ENCODE assay signal across 10 mouse cellular contexts in genomic region chr8:85007686-85008085, GRCm38 (mm10). TPM values are rescaled to one million over a fixed set of nuclear protein-coding genes. Genes with fewer than 3 reads are reported as not detected.
A peak's percentile ranks its signal among the peaks of the same experiment; 100 is the strongest.
DNase-seq lines count a peak whose midpoint lies in the region; ATAC-seq and TF ChIP-seq lines count a peak whose summit lies in the region.
"Had no signal": no experiment of that assay in that cellular context is flagged by ENCODE, and none has a peak within 500 bp of the region (broad histone marks: within the 10 kb centered on the region; RNA-seq: fewer than 3 reads in every experiment).

No protein-coding gene starts in this region.

- H3K9ac ChIP-seq in hindbrain, postnatal 0 days (replicated peaks; ENCODE audit: low read length) = no peak overlapping the region
- no peak overlapping the region for H3K9ac ChIP-seq in hindbrain, embryonic 14.5 days
- H3K9ac ChIP-seq: neural tube, embryonic 12.5 days had no signal

- no peak overlapping the region for H3K4me3 ChIP-seq in hindbrain, postnatal 0 days (ENCODE audit: low read length)
- no peak overlapping the region for H3K4me3 ChIP-seq in hindbrain, embryonic 14.5 days (replicated peaks; ENCODE audit: low read length)
- H3K4me3 ChIP-seq: neural tube, embryonic 12.5 days had no signal

- WGBS in hindbrain, postnatal 0 days = 25% methylated on average over 25 of the region's 25 CpGs
- 19% methylated on average over 25 of the region's 25 CpGs for WGBS in hindbrain, embryonic 14.5 days

- H3K9me3 ChIP-seq in hindbrain, postnatal 0 days (ENCODE audit: low read length) = no peaks in the 10 kb centered on the region
- H3K9me3 ChIP-seq in hindbrain, embryonic 14.5 days (ENCODE audit: control insufficient read depth, low read length) = no peaks in the 10 kb centered on the region
- H3K9me3 ChIP-seq: neural tube, embryonic 12.5 days had no signal

- no peaks in the 10 kb centered on the region for H3K4me1 ChIP-seq in hindbrain, postnatal 0 days (ENCODE audit: insufficient read depth, low read length)
- no peaks in the 10 kb centered on the region for H3K4me1 ChIP-seq in hindbrain, embryonic 14.5 days (replicated peaks; ENCODE audit: control insufficient read depth, insufficient read depth, low read length)
- H3K4me1 ChIP-seq: neural tube, embryonic 12.5 days had no signal

- H3K27ac ChIP-seq in hindbrain, postnatal 0 days = no peak overlapping the region
- no peak overlapping the region for H3K27ac ChIP-seq in hindbrain, embryonic 14.5 days
- H3K27ac ChIP-seq: neural tube, embryonic 12.5 days had no signal

- no peak for DNase-seq in hindbrain, postnatal 0 days (ENCODE audit: low spot score)
- no peak for DNase-seq in hindbrain, embryonic 14.5 days (ENCODE audit: low spot score)
- DNase-seq in T-cell, adult 2 months (ENCODE audit: low spot score) = peak; percentile 41
- peak; percentile 62 for DNase-seq in lung, postnatal 36 days
- DNase-seq in left cerebral cortex, adult 9 months (ENCODE audit: low spot score in 2 of 2) = no peak
- no peak for DNase-seq in cerebellum, postnatal 36 days

- peaks cover 3% of the 10 kb centered on the region; the same call in 1 of the 2 replicates for H3K36me3 ChIP-seq in hindbrain, postnatal 0 days (ENCODE audit: insufficient read depth, low read length)
- peaks cover 6% of the 10 kb centered on the region for H3K36me3 ChIP-seq in hindbrain, embryonic 14.5 days (replicated peaks; ENCODE audit: control insufficient read depth, insufficient read depth)

- H3K27me3 ChIP-seq in hindbrain, postnatal 0 days (ENCODE audit: insufficient read depth, low read length) = peaks cover 16% of the 10 kb centered on the region
- peaks cover 32% of the 10 kb centered on the region for H3K27me3 ChIP-seq in hindbrain, embryonic 14.5 days (ENCODE audit: control insufficient read depth, insufficient read depth, low read length)

- H3K4me2 ChIP-seq in hindbrain, postnatal 0 days (ENCODE audit: low read depth, low read length) = no peak overlapping the region
- no peak overlapping the region for H3K4me2 ChIP-seq in hindbrain, embryonic 14.5 days (replicated peaks)
- H3K4me2 ChIP-seq: neural tube, embryonic 12.5 days had no signal

- TF ChIP-seq CTCF in hindbrain, postnatal 0 days (IDR thresholded peaks at IDR 0.05; ENCODE audit: low read depth) = peak; percentile 48

- no peak for ATAC-seq in hindbrain, postnatal 0 days
- ATAC-seq in hindbrain, embryonic 14.5 days (ENCODE audit: low FRiP score) = no peak
- ATAC-seq in granulocyte monocyte progenitor cell, adult 5-6 weeks (replicated peaks; ENCODE audit: poor library complexity, severe bottlenecking) = peak; percentile 73
- ATAC-seq in inflammation-experienced regulatory T-cells, adult 6 months = no peak

RNA-seq across cellular contexts. Expression of gene Best2, which starts 6.6 kb away (rescaled TPM):
- not detected in 2 replicates for total RNA-seq in hindbrain, postnatal 0 days (2014; rRNA removed)
- polyA plus RNA-seq in hindbrain, postnatal 0 days (2015; fragmentation: Nextera tagmentation; extraction: Ambion mirVana) = 0.09 and 0.26 TPM in 2 replicates
- not detected in 2 replicates for polyA plus RNA-seq in hindbrain, embryonic 14.5 days (2014; fragmentation: Nextera tagmentation; extraction: Ambion mirVana)
- not detected in 2 replicates for total RNA-seq in granulocyte monocyte progenitor cell, adult 5-6 weeks (2014; fragmentation: Nextera tagmentation)
- not detected in 2 replicates for total RNA-seq in granulocyte monocyte progenitor cell, adult 5-6 weeks (2017)
- polyA plus RNA-seq in inflammation-experienced regulatory T-cells, adult 6 months (2017; shearing (Covaris generic)) = not detected
- total RNA-seq: heart, postnatal 10 days had no signal
- polyA plus RNA-seq: neural tube, embryonic 12.5 days had no signal

RNA-seq across cellular contexts. Expression of gene Hook2, which starts 17.3 kb away (rescaled TPM):
- 18.9 and 19.0 TPM in 2 replicates for total RNA-seq in hindbrain, postnatal 0 days (2014; rRNA removed)
- 29.7 and 33.4 TPM in 2 replicates for polyA plus RNA-seq in hindbrain, postnatal 0 days (2015; fragmentation: Nextera tagmentation; extraction: Ambion mirVana)
- polyA plus RNA-seq in hindbrain, embryonic 14.5 days (2014; fragmentation: Nextera tagmentation; extraction: Ambion mirVana) = 24.6 and 27.3 TPM in 2 replicates
- total RNA-seq in granulocyte monocyte progenitor cell, adult 5-6 weeks (2014; fragmentation: Nextera tagmentation) = 5.2 and 6.1 TPM in 2 replicates
- 5.7 and 8.2 TPM in 2 replicates for total RNA-seq in granulocyte monocyte progenitor cell, adult 5-6 weeks (2017)
- 1 to 10 TPM; 2.2 to 4.9 (median 4.6) TPM for polyA plus RNA-seq in inflammation-experienced regulatory T-cells, adult 6 months (2017; shearing (Covaris generic))

RNA-seq across cellular contexts. Expression of gene Asna1, which starts 17.4 kb away (rescaled TPM):
- total RNA-seq in hindbrain, postnatal 0 days (2014; rRNA removed) = 165 and 172 TPM in 2 replicates
- 149 and 150 TPM in 2 replicates for polyA plus RNA-seq in hindbrain, postnatal 0 days (2015; fragmentation: Nextera tagmentation; extraction: Ambion mirVana)
- 121 and 137 TPM in 2 replicates for polyA plus RNA-seq in hindbrain, embryonic 14.5 days (2014; fragmentation: Nextera tagmentation; extraction: Ambion mirVana)
- 73.1 and 73.3 TPM in 2 replicates for total RNA-seq in granulocyte monocyte progenitor cell, adult 5-6 weeks (2014; fragmentation: Nextera tagmentation)
- 74.5 and 91.2 TPM in 2 replicates for total RNA-seq in granulocyte monocyte progenitor cell, adult 5-6 weeks (2017)
- 10 to 100 TPM; 50.0 to 67.9 (median 60.7) TPM for polyA plus RNA-seq in inflammation-experienced regulatory T-cells, adult 6 months (2017; shearing (Covaris generic))

RNA-seq across cellular contexts. Expression of gene Trir, which starts 18.9 kb away (rescaled TPM):
- total RNA-seq in hindbrain, postnatal 0 days (2014; rRNA removed) = 220 and 238 TPM in 2 replicates
- 146 and 152 TPM in 2 replicates for polyA plus RNA-seq in hindbrain, postnatal 0 days (2015; fragmentation: Nextera tagmentation; extraction: Ambion mirVana)
- polyA plus RNA-seq in hindbrain, embryonic 14.5 days (2014; fragmentation: Nextera tagmentation; extraction: Ambion mirVana) = 162 and 165 TPM in 2 replicates
- total RNA-seq in granulocyte monocyte progenitor cell, adult 5-6 weeks (2014; fragmentation: Nextera tagmentation) = 112 and 128 TPM in 2 replicates
- 245 and 280 TPM in 2 replicates for total RNA-seq in granulocyte monocyte progenitor cell, adult 5-6 weeks (2017)
- 10 to 100 TPM; 17.8 to 31.0 (median 24.1) TPM for polyA plus RNA-seq in inflammation-experienced regulatory T-cells, adult 6 months (2017; shearing (Covaris generic))

RNA-seq across cellular contexts. Expression of gene Tnpo2, which starts 29.0 kb away (rescaled TPM):
- total RNA-seq in hindbrain, postnatal 0 days (2014; rRNA removed) = 174 and 183 TPM in 2 replicates
- 48.1 and 49.1 TPM in 2 replicates for polyA plus RNA-seq in hindbrain, postnatal 0 days (2015; fragmentation: Nextera tagmentation; extraction: Ambion mirVana)
- 42.4 and 46.4 TPM in 2 replicates for polyA plus RNA-seq in hindbrain, embryonic 14.5 days (2014; fragmentation: Nextera tagmentation; extraction: Ambion mirVana)
- total RNA-seq in granulocyte monocyte progenitor cell, adult 5-6 weeks (2014; fragmentation: Nextera tagmentation) = 19.6 and 25.0 TPM in 2 replicates
- total RNA-seq in granulocyte monocyte progenitor cell, adult 5-6 weeks (2017) = 21.5 and 26.8 TPM in 2 replicates
- polyA plus RNA-seq in inflammation-experienced regulatory T-cells, adult 6 months (2017; shearing (Covaris generic)) = 10 to 100 TPM; 13.8 to 18.7 (median 16.5) TPM

Comparison
In these comparisons a context has a peak if more than half of its experiments do, and no peak if none do; other contexts are left out.
1. DNase-seq: peak in T-cell, adult 2 months (single experiment) and lung, postnatal 36 days (single experiment); none in hindbrain, postnatal 0 days (single experiment), hindbrain, embryonic 14.5 days (single experiment), left cerebral cortex, adult 9 months (0 of 2) and cerebellum, postnatal 36 days (0 of 2).